Mouse (Mus musculus) CD4-positive, CD25-positive, alpha-beta regulatory T cell, adult 4 months (primary cell): ENCODE data around the gene Sugt1. TPM values are rescaled to one million over a fixed set of nuclear protein-coding genes. Genes with fewer than 3 reads are reported as not detected.
A peak's percentile ranks its signal among the peaks of the same experiment; 100 is the strongest.

ENCODE experiments used
- ATAC-seq: one replicate; pipeline ENCODE4 v1.8.0; 2017
- polyA plus RNA-seq, 2 experiments: library from polyadenylated mRNA; unstranded; fragments of 100-300 nt; shearing (Covaris generic); gene quantifications; one replicate each; pipeline ENCODE4 v1.2.1; 2017

The Sugt1 gene
- 100 to 1,000 TPM; 111 to 162 TPM for polyA plus RNA-seq

DNA sequence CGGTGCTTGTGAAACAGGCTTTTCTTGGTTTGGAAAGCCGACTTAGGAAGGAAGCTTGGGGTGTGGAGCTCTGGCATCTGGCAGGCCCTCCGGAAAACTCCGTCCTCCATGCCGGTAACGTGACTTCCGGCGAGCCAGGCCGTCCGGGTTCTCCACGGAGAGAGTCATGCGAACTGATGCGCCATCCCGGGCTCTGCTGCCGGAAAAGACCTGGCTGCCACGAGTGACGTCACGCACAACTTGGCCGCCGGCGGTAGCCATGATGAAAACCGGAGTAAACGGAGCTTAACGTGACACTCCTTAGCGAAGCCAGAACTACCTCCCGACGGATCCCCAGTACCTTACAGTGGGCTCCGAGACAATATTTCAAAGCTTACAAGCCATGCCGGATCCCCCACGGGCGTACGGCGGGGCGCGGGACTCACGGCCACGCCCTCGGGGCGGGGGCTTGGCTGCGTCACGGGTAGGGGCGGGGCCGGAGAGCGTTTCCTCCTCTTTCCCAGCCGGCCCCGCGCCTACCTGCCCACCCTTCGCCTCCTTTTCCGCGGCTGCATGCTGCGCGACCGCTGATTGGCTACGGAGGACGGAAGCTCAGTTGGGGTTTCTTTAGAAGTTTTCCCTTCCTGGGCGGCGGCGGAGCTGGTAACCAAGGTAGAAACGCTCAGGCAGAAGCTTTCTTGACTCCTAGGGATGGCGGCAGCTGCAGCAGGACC, at the start of gene Sugt1:
Gene Sugt1, plus strand, starts transcription at position 553 of the 713 bp plus-strand sequence.
- ATAC-seq = peak; percentile 93

DNA sequence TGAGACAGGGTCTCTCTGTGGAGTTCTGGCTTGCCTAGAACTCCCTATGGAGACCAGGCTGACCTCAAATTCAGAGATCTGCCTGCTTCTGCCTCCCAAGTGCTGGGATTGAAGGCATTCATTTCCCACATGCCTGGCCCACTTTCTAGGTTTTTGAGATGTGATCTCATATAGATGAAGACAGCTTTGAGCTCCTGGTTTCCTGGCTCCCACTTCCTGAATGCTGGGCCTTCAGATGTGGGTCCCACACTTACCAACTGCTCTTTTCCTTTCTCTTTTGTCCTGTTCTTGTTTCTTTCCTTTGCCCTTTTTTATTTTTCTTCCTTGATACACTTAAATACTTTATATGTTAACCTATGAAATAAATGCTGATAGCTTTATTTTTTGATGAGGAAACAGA, 49.6 kb upstream of the Sugt1 start:
- ATAC-seq = no peak

DNA sequence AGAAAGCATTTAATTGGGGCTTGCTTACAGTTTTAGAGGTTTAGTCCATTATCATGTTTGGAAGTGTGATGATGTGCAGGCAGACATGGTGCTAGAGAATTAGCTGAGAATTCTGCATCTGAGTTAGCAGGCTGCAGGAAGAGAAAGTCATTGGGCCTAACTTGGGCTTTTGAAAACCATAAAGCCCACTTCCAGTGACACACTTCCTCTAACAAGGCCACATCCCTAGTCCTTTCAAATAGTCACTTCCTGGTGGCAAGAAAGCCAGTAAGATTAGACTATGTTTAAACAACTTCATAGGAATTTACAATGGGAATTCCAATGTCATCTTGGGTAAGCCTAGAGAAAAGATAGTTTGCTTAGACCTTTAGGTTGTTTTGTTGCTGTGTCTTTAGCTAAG, 45.9 kb upstream of the Sugt1 start:
- ATAC-seq = peak; percentile 27

DNA sequence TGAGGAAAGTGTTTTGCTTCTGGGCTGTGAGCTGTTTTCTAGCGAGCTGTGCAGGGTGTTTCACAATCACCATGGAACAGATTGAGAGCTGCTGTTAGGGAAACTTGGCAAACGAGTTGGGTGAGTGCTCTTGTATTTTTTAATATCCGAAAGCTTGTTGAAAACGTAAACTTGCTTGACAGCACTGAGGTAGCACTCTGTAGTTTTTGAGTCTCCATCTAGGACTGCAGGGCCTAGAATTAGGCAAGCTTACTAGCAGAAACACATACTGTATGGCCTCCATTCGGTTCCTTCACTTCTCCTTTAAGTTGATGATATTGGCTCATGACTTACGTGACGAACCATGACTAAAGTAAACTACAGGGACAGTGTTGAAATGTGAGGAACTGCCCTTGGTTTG, 38.1 kb upstream of the Sugt1 start:
- no peak for ATAC-seq

DNA sequence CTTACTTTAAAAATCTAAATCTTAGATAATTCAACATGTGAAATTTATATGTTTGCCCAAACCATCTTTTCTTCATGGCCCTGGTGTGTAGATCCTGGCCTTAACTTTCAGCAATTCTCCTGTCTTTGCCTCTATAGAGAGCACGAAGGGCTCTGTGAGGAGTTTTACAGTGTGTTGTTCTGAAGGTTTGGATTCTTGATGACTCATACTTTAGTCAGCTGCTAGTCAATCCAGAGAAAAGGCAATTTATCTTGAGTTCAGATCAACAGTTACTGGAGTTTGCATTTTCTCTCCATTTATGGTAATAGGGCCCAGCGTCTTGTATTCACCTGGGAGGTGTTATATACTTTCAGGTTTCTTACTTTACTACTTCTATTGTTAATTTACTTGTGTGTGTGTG, 35.6 kb upstream of the Sugt1 start:
- ATAC-seq = peak; percentile 28

DNA sequence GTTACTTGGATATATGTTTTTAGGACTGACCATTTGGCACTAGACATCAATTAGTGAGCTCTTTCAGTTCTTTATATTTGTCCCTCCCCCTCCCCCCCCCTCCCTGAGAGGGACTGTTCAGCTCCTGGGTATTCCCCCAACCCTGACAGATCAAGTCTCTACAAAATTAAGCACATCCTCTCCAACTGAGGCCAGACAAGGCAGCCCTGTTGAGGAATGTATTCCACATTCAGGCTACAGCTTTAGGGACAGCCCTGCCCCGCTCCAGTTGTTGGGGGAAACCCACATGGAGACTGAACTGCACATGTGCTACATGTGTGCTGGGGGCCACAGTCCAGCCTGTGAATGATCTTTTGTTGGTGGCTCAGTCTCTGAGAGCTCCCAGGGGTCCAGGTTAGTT, 34.6 kb upstream of the Sugt1 start:
- peak; percentile 59 for ATAC-seq

DNA sequence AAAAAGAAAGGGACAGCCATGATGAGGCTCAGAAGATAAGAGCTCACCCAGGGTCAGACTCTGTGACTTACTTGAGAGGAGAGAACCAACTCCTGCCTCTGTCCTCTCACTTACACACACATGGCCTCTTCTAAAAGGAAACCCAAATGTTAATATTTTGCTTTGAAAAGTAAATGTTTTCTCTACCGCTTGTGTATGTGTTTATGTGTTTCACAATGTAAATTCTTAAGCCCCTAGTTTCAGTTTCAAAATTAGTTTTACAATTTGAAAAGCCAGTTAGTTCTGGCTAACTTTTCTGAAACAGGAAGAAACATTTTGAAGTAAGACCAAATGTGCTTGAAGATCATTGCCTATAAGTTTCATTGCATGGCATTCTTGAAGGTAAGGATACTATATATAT, 29.7 kb upstream of the Sugt1 start:
- peak; percentile 55 for ATAC-seq

DNA sequence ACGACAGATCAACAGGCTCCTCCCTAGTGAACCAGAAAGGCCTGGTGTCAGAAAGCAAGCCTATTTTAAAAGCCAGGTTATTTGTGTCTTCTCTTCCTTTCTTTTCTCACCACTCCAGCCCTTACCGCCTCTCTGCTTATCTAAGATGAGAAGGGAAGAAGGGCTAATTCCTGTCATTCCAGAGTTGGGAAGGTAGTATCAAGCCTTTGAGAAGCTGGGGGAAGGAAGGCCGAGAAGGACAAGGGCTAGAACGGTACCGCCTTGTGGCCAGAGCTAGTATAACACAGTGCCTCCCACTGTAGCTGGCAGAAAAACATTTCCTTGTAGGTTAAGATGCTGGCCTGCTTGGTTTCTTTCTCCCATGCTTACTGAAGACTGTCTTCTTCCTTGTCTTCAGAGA, 24.7 kb upstream of the Sugt1 start:
- peak; percentile 80 for ATAC-seq

DNA sequence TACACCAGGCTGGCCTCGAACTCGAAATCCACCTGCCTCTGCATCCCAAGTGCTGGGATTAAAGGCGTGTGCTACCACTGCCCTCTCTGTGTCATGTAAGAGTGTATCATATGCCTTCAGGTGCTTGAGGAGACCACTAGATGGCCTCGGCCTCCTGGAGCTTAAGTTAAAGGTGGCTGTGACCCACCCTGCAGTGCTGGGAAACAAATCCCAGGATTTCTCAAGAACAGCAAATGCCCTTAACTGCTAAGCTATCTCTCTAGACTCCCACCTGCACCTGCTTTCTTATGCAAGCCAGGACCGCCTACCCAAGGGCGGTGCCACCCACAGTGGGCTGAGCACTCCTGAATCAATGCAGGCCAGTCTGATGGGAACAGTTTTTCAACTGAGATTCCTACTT, 22.7 kb upstream of the Sugt1 start:
- ATAC-seq = no peak

DNA sequence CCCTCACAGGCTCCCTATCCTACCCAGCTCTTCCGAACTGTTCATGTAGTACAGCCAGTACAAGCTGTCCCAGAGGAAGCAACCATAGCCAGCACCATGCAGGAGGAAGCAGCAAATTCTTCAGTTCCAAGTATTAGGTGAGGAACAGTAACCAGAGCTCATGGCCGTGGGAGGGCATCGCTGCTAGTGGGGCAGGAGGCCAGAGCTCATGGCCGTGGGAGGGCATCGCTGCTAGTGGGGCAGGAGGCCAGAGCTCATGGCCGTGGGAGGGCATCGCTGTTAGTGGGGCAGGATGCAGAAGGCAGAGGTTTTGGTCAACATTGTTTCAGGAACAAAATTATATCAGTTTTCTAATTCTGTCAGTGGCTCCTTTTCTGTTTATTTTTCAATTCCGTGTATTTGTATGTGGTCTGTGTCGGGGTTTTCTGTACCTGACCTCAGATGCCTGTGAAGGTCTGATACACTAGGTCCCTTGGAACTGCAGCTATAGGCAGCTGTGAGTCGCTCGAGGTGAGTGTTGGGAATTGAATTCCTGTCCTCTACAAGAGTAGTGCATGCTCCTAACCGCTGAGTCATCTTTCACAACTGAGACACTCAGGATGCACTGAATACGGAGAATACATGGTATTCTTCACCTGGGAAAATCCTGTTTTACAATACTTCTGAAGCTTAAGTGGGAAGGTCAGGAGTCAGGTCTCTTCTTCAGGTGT, 13.9 kb upstream of the Sugt1 start:
- no peak for ATAC-seq

DNA sequence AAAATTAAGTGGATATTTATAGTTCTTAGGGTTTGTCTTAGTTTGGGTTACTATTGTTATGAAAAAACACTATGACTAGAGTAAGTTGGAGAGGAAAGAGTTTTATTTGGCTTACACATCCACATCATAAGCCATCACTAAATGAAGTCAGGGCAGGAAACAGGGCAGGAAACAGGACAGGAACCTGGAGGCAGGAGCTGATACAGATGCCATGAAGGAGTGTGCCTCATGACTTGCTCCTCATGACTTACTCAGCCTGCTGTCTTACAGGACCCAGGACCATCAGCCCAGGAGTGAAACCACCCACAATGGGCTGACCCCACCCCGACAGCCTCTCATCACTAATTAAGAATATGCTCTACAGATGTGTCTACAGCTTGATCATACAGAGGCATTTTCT, 13.1 kb upstream of the Sugt1 start:
- peak; percentile 15 for ATAC-seq

DNA sequence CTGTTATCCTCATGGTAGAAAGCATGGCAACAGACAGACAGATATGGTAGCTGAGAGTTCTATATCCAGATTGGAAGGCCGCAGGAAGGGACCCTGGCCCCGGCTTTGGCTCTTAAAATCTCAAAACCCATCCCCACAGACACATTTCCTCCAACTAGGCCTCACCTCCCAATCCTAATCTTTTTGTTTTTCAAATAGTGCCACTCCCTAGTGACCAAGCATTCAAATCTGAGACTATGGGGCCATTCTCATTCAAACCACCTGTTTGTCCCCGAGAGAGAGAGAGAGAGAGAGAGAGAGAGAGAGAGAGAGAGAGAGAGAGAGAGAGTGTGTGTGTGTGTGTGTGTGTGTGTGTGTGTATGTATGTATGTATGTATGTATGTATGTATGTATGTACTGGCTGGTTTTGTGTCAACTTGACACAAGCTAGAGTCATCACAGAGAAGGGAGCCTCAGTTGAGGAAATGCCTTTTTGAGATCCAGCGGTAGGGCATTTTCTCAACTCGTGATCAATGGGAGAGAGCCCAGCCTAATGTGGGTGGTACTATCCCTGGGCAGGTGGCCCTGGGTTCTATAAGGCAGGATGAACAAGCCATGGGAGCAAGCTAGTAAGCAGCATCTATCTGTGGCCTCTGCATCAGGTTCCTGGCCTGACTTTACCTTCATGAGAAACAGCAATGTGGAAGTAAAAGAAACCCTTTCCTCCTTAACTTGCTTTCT, 3.8 kb upstream of the Sugt1 start:
- ATAC-seq = no peak

DNA sequence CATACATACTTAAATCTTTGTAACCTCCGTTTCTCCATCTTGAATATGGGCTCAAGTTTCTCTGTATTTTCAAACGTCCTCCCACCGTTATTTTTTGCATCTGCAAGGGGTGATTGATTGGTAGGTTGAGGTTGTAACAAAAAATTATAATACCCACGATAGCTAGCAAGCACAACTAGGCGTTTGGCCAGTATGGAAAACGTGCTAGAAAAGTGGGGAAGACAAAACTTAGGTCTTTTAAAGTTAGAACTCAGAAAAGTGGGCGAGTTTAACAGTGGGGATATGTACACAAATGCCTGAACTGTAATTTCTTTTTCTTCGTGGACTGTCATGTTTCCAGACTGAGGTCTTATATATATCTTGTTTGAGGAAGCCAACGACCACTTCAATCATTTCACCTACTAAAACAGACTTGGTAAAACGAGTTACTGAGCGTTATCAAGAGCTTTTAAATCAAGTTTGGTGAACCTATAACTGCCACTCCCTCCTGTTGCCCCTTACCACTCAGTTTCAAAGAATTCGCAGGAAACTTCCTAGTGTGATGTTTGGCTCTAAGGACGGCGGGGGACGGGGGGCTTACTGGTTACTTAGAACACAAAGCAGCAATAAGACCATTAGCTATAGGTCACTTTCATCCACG, 872 bp upstream of the Sugt1 start:
- no peak for ATAC-seq

DNA sequence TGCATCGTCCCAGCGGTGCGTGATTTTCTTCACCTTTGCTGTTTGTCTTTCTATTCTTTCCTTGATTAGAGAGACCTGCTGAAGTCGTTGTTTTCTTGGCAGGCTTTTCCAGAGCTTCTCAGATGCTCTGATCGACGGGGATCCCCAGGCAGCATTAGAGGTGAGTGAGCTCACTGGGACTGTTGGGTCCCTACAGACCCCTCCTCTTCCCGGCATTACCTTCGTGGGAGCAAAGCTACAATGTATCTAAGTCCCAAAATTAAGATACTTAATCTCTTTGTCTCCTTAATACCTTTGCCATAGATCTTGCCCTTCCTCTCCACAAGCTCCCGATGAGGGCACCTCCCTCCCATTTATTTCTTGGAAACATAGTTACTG, 350 bp downstream of the Sugt1 start:
- ATAC-seq = peak; percentile 7

DNA sequence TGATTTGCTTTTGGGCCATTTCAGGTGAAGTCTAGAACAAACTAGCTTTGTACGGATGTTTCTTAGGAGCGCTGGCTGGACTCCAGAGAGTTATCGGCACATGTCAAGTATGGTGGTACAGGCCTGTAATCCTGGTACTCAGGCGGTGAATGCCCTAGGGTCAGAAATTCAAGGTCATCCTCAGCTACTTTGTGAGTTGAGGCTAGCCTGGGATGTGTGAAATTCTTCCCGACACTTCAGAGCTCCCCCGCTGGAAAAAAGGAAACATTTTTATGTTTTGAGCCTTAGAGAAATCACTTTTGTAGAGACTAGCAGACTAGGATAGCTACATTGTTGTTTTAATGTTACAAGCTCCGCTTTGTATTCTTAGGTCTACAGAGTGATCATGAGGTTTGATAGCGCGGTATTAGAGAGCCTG, 1.1 kb downstream of the Sugt1 start:
- ATAC-seq = no peak

DNA sequence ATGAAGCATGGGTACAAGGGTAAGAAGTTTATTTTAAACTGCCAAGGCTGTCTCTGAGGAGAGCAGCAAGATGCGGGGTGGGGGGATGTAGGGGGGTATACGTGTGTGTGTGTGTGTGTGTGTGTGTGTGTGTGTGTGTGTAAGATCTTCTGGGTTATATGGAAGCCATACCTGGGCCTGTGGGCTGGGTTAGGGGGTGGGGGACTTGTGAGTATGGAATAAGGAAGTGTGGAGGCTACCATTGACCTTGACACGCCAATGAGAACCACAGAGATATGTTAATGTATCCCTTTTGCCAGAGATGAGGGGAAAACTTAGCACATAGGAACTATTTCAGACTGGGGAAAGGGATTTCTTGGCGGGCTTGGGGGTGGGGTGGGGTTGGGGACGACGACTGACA, 1.9 kb downstream of the Sugt1 start:
- no peak for ATAC-seq

DNA sequence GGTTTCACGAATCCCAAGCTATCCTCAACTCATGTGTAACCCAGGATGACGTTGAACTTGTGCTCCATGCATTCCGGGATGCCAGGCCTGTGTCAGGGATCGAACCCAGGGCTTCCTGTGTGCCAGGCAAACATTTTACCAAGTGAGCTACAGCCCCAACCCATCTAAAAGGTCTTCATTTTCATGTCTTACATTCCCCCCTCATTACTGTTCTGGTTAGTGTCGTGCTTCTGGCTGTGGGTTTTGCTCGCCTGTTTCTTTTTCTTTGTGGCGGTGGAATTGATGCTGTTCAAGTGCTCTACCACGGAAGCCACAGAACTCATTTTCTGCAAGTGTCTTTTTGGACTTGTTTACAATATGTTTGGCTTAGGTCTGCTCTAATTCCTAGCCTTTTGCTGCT, 3.4 kb downstream of the Sugt1 start:
- ATAC-seq = no peak

DNA sequence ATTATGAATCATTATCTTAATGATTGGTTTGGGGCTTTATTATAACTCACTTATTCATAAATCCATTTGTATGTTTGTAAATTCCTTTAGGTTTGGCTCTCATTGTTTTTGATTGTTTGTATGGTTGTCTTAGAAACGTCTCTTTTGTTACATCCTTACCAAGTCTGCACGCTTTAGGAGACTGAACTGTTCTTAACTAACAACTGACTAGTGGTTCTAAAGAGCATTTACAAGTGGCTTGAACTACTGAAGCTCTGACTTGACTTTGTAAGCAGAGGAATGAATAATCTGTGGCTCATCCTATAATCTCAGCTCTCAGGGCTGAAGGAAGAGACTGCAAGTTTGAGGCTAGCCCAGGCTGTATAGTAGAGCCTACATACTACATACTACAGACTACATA, 4.1 kb downstream of the Sugt1 start:
- ATAC-seq = no peak

DNA sequence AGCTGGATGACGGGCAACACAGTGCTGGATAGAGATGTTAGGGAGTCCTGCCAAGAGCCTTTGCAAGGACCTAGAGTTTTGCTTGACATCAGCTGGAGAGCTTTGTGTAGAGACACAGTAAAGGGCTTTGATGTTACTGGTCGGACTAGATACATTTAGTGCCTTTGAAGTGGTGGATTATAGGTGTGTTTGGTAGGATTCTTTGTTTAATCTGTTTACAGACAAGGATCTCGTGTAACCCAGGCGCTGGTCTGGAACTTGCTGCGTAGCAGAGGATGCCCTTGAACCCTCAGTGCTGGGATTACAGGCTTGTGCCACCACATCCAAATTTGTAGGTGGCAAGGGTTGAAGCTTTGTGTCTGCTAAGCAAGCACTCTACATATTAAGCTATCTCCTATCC, 6.6 kb downstream of the Sugt1 start:
- ATAC-seq = no peak

DNA sequence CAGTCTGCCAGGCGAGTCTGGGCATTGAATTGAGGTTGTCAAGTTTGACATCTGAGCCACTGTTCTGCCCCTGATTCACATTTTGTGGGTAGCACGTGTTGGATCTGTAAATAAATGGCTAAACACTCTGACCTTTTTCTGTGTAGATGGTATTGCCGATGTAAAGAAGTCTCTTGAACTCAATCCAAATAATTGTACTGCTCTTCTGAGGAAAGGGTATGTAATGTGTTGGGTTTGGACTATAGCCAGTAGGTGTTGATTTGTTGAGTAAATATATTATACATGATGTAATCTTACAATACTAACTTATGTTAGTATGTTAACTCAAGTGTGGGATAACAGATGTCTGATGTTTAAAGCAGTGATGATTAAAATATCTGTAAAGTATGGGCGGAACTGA, 9.1 kb downstream of the Sugt1 start:
- ATAC-seq = no peak

DNA sequence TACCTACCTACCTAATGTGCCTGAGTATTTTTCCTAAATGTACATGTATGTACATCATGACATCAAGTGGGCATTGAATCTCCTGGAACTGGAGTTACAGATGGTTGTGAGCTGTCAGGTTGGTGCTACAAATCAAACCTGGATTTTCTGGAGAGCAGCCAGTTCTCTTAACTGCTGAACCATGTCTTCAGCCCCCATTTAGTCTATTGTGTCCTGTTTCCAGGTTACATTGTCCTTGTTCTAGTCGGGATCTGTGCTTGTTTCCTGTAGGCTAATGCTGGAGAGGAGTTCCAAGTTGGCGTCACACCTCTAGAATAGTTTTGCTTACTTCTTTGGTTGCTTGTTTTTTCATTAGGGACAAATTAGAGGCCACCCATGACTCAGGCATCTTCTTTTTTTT, 18.4 kb downstream of the Sugt1 start:
- no peak for ATAC-seq

DNA sequence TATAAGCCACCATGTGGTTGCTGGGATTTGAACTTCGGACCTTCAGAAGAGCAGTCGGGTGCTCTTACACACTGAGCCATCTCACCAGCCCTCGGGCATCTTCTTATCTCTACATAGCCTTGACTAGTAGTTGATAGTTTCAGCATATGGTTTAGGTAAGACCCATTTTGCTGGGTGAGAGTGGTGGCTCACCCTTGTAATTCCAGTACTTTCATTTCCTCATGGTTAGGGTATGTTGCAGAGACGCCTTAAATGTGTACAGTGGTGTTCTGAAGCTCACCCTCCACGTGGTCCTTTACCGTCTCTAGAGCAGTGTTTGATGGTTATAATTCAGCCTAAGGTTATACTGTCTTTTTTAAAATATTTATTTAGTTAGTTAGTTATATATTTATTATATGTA, 18.9 kb downstream of the Sugt1 start:
- ATAC-seq = no peak

DNA sequence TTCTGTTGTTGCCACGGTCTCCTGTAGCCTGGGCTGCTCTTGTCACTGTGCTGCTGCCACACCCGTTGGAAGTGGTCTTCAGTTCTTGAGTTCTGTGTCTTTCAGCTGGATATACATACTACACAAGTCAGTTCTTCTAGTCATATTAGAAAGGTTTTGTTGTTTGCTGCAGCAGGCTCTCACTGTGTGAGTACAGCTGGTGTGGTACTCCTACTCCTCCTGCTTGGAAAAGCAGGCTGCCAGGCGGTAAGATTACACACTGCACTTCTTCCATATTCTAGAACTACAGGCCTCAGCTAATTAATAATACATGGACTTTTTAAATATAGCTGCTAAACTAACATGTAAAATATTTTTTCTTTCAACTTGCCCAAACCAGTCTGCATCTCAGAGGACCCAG, 19.4 kb downstream of the Sugt1 start:
- no peak for ATAC-seq
